Mouse (Mus musculus) MN1 (cell line): ENCODE data around the gene Tle3.
A peak's percentile ranks its signal among the peaks of the same experiment; 100 is the strongest.

Source experiments
- DNase-seq: peaks from one replicate; pipeline ENCODE4 v3.0.0-alpha.2; 2016; ENCODE audit warnings: low spot score

Tle3 gene

GRCm38 (mm10) chr9:61358933-61359332 is 13.2 kb upstream of the Tle3 start:
- no peak for DNase-seq

- DNase-seq = no peak
Measured at GRCm38 (mm10) chr9:61359741-61360140, 12.4 kb upstream of the Tle3 start.

GRCm38 (mm10) chr9:61360163-61360562 is 12.0 kb upstream of the Tle3 start:
- DNase-seq = no peak

- DNase-seq = peak; percentile 68
Measured at GRCm38 (mm10) chr9:61360727-61361631, 11.2 kb upstream of the Tle3 start.

- DNase-seq = no peak
Measured at GRCm38 (mm10) chr9:61363194-61363593, 9.0 kb upstream of the Tle3 start.

- no peak for DNase-seq
Measured at GRCm38 (mm10) chr9:61366108-61366507, 6.1 kb upstream of the Tle3 start.

GRCm38 (mm10) chr9:61367156-61367555 is 5.0 kb upstream of the Tle3 start:
- DNase-seq = no peak

- DNase-seq = no peak
Measured at GRCm38 (mm10) chr9:61367857-61368566, 4.2 kb upstream of the Tle3 start.

GRCm38 (mm10) chr9:61368567-61369240 is 3.5 kb upstream of the Tle3 start:
- DNase-seq = peak; percentile 79

- DNase-seq = peak; percentile 65
Measured at GRCm38 (mm10) chr9:61369316-61370273, 2.6 kb upstream of the Tle3 start.

GRCm38 (mm10) chr9:61370454-61370888 is 1.7 kb upstream of the Tle3 start:
- peak; percentile 98 for DNase-seq

GRCm38 (mm10) chr9:61370889-61371754 is 1.0 kb upstream of the Tle3 start:
- DNase-seq = peak; percentile 63

- DNase-seq = no peak
Measured at GRCm38 (mm10) chr9:61372510-61372975, 377 bp downstream of the Tle3 start.

- peak; percentile 64 for DNase-seq
Measured at GRCm38 (mm10) chr9:61372976-61373633, 939 bp downstream of the Tle3 start.

- no peak for DNase-seq
Measured at GRCm38 (mm10) chr9:61373634-61373941, 1.4 kb downstream of the Tle3 start.

GRCm38 (mm10) chr9:61373942-61374900 is 2.1 kb downstream of the Tle3 start:
- DNase-seq = peak; percentile 41

- DNase-seq = no peak
Measured at GRCm38 (mm10) chr9:61375002-61375401, 2.8 kb downstream of the Tle3 start.

GRCm38 (mm10) chr9:61375802-61376561 is 3.8 kb downstream of the Tle3 start:
- no peak for DNase-seq
